Mouse (Mus musculus): ENCODE results near the gene Aym1. TPM values are rescaled to one million over a fixed set of nuclear protein-coding genes. Genes with fewer than 3 reads are reported as not detected.

Aym1 gene
- polyA plus RNA-seq, 1 experiment from 2014 or later, result not detected

DNA sequence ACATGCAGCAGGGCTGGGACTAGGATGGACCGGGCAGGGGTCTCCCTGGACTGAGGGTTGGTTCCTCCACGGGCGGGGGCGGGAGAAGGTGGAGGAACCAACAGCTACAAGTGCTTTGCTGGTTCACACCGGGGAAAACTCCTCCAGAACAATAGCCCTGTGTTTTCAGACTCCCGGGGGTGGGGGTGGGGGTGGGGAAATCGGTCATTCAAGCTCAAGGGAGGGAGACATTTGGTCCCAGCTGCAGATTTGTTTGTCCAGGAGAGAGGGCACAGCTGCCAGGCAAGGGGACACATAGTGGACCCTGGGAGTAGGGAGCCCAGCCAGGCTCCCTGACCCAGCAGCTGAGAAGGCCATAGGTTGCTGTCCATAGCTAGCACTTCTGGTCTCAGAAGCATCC, 7.9 kb upstream of the Aym1 start:
- Histone ChIP-seq H3K4me1 (ENCODE audit: insufficient read depth) (no peaks in the 10 kb centered on the region), H3K4me2 (ENCODE audit: low read depth, low read length) (no peak overlapping the region), H3K27ac (ENCODE audit: low read depth) (no peak overlapping the region), H3K4me3 (ENCODE audit: low read depth, low read length) (no peak overlapping the region), H3K9me3 (ENCODE audit: low read length) (no peaks in the 10 kb centered on the region), H3K36me3 (replicated peaks; ENCODE audit: insufficient read depth, low read length) (no peaks in the 10 kb centered on the region), H3K9ac (replicated peaks) (no peak overlapping the region), H3K27me3 (ENCODE audit: insufficient read depth, low read length) (peaks cover 44% of the 10 kb centered on the region)
- DNase-seq, result no peak
- TF ChIP-seq EP300 (IDR thresholded peaks at IDR 0.05; ENCODE audit: low read depth), result no peak
- TF ChIP-seq CTCF (IDR thresholded peaks at IDR 0.05; ENCODE audit: low read depth), result no peak
- no peak for ATAC-seq
- 10% methylated on average over 7 of the region's 7 CpGs for WGBS (ENCODE audit: insufficient replicate concordance)

DNA sequence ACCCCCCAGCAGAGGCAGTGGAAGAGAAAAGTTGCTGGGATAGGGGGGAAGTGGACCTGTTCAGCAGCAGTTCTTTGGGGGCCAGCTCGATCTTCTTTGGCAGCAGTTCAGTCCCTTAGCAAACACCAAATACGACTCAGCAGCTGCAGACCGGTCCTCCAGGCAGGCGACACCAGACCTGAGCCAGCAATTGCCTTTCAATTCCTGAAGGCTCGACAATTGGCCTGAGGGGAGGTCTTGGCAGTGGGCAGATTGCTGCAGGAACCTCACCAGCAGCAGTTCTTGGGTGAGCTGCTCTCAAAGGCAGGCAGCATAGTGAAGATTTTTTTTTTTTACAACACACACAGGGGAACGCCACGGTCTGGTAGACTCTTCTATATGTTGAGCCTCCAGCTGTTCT, 7.3 kb upstream of the Aym1 start:
- no peaks in the 10 kb centered on the region for H3K4me1 ChIP-seq (ENCODE audit: insufficient read depth)
- no peaks in the 10 kb centered on the region for H3K9me3 ChIP-seq (ENCODE audit: low read length)
- DNase-seq, result no peak
- no peak overlapping the region for H3K4me3 ChIP-seq (ENCODE audit: low read depth, low read length)
- WGBS (ENCODE audit: insufficient replicate concordance), result 24% methylated on average over 7 of the region's 7 CpGs
- peaks cover 38% of the 10 kb centered on the region for H3K27me3 ChIP-seq (ENCODE audit: insufficient read depth, low read length)
- H3K36me3 ChIP-seq (replicated peaks; ENCODE audit: insufficient read depth, low read length), result no peaks in the 10 kb centered on the region
- TF ChIP-seq EP300 (IDR thresholded peaks at IDR 0.05; ENCODE audit: low read depth) (no peak), CTCF (IDR thresholded peaks at IDR 0.05; ENCODE audit: low read depth) (no peak)
- H3K4me2 ChIP-seq (ENCODE audit: low read depth, low read length), result no peak overlapping the region
- ATAC-seq, result no peak
- no peak overlapping the region for H3K27ac ChIP-seq (ENCODE audit: low read depth)
- H3K9ac ChIP-seq (replicated peaks), result no peak overlapping the region

DNA sequence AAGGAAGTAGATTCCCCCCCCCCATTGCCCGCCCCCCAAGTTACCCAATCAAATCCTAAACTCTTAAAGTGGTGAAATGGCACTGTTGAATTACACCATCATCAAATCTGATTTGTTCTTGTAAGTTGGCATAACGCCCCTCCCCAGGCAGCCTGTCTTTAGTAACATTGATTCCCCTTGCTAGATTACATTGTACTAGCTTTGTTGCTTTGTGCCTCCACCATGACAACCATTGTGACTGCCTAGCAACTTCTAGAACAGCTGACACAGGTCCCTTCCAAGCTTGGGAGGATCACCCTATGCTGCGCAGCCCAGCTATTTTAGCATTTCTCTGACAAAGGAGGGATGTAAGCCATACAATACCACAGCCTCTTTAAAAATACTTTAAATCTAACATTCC, 5.3 kb upstream of the Aym1 start:
- no peaks in the 10 kb centered on the region for H3K4me1 ChIP-seq (ENCODE audit: insufficient read depth)
- H3K36me3 ChIP-seq (replicated peaks; ENCODE audit: insufficient read depth, low read length), result no peaks in the 10 kb centered on the region
- DNase-seq, result no peak
- no peaks in the 10 kb centered on the region for H3K9me3 ChIP-seq (ENCODE audit: low read length)
- no peak overlapping the region for H3K4me2 ChIP-seq (ENCODE audit: low read depth, low read length)
- peaks cover 25% of the 10 kb centered on the region for H3K27me3 ChIP-seq (ENCODE audit: insufficient read depth, low read length)
- no peak for TF ChIP-seq EP300 (IDR thresholded peaks at IDR 0.05; ENCODE audit: low read depth)
- no peak for TF ChIP-seq CTCF (IDR thresholded peaks at IDR 0.05; ENCODE audit: low read depth)
- no peak for ATAC-seq
- no peak overlapping the region for H3K4me3 ChIP-seq (ENCODE audit: low read depth, low read length)
- H3K9ac ChIP-seq (replicated peaks), result no peak overlapping the region
- no peak overlapping the region for H3K27ac ChIP-seq (ENCODE audit: low read depth)
- 82% methylated on average over 3 of the region's 3 CpGs for WGBS (ENCODE audit: insufficient replicate concordance)

- Histone ChIP-seq H3K36me3 (replicated peaks; ENCODE audit: insufficient read depth, low read length) (no peaks in the 10 kb centered on the region), H3K9me3 (ENCODE audit: low read length) (no peaks in the 10 kb centered on the region), H3K4me2 (ENCODE audit: low read depth, low read length) (no peak overlapping the region), H3K27ac (ENCODE audit: low read depth) (no peak overlapping the region), H3K9ac (replicated peaks) (no peak overlapping the region), H3K4me3 (ENCODE audit: low read depth, low read length) (no peak overlapping the region), H3K4me1 (ENCODE audit: insufficient read depth) (no peaks in the 10 kb centered on the region), H3K27me3 (ENCODE audit: insufficient read depth, low read length) (peaks cover 22% of the 10 kb centered on the region)
- TF ChIP-seq CTCF (IDR thresholded peaks at IDR 0.05; ENCODE audit: low read depth), result no peak
- no peak for TF ChIP-seq EP300 (IDR thresholded peaks at IDR 0.05; ENCODE audit: low read depth)
- no peak for ATAC-seq
- 57% methylated on average over 6 of the region's 6 CpGs for WGBS (ENCODE audit: insufficient replicate concordance)
- DNase-seq, result no peak
Measured at GRCm38 (mm10) chr5:113352636-113353035, 4.5 kb upstream of the Aym1 start.

DNA sequence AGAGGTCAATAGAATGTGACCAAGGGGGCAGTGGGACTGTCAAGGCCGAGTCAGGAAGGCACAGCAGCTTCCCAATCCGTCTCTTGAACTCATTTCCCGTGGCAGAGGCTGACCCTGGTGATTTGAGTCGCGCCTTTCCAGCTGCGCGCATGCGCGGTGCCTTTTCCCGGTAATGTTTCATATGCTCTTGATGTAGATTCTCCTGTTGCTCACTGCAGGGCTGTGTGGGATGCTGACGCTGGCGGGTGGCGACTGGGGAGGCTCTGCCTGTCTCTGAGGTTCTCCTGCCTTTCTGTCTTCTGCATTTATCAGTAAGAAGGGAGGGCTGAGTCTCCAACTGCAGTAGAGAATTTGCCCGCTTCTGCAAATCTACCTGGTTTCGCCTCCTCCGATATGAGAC, 2.8 kb upstream of the Aym1 start:
- no peaks in the 10 kb centered on the region for H3K9me3 ChIP-seq (ENCODE audit: low read length)
- no peak overlapping the region for H3K9ac ChIP-seq (replicated peaks)
- no peak overlapping the region for H3K4me2 ChIP-seq (ENCODE audit: low read depth, low read length)
- H3K36me3 ChIP-seq (replicated peaks; ENCODE audit: insufficient read depth, low read length), result no peaks in the 10 kb centered on the region
- H3K27ac ChIP-seq (ENCODE audit: low read depth), result no peak overlapping the region
- TF ChIP-seq EP300 (IDR thresholded peaks at IDR 0.05; ENCODE audit: low read depth), result no peak
- no peak for TF ChIP-seq CTCF (IDR thresholded peaks at IDR 0.05; ENCODE audit: low read depth)
- ATAC-seq, result no peak
- 42% methylated on average over 16 of the region's 16 CpGs for WGBS (ENCODE audit: insufficient replicate concordance)
- no peak overlapping the region for H3K4me3 ChIP-seq (ENCODE audit: low read depth, low read length)
- no peaks in the 10 kb centered on the region for H3K4me1 ChIP-seq (ENCODE audit: insufficient read depth)
- H3K27me3 ChIP-seq (ENCODE audit: insufficient read depth, low read length), result peaks cover 10% of the 10 kb centered on the region; the same call in 1 of the 2 replicates
- DNase-seq, result no peak

DNA sequence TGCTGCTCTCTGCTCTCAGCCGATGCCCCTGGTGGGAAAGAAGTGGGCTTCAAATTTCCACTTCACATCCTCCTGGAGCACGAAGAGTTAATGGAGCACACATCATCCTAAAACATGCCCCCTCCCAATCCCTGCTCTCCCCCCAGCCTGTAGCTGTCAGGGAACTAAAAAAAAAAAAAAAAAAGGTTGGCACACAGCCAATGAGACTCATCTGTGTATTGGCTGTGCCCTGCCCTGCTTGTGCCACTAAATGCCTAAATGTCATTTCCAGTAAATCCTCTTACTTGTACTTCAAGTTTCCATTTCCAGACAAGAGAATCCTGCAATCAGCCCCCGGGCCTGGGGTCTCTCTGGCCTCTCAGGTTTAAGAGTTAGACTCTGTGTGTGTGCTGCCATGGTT, 562 bp downstream of the Aym1 start:
- 60% methylated on average over 3 of the region's 3 CpGs for WGBS (ENCODE audit: insufficient replicate concordance)

GRCm38 (mm10) chr5:113358833-113359232, 1.7 kb downstream of the Aym1 start:
- H3K4me2 ChIP-seq (ENCODE audit: low read depth, low read length), result no peak overlapping the region
- WGBS (ENCODE audit: insufficient replicate concordance), result 5% methylated on average over 11 of the region's 11 CpGs
- TF ChIP-seq CTCF (IDR thresholded peaks at IDR 0.05; ENCODE audit: low read depth) (no peak), EP300 (IDR thresholded peaks at IDR 0.05; ENCODE audit: low read depth) (no peak)
- H3K4me3 ChIP-seq (ENCODE audit: low read depth, low read length), result no peak overlapping the region
- no peak overlapping the region for H3K27ac ChIP-seq (ENCODE audit: low read depth)
- DNase-seq, result no peak
- H3K36me3 ChIP-seq (replicated peaks; ENCODE audit: insufficient read depth, low read length), result no peaks in the 10 kb centered on the region
- no peaks in the 10 kb centered on the region for H3K9me3 ChIP-seq (ENCODE audit: low read length)
- no peak overlapping the region for H3K9ac ChIP-seq (replicated peaks)
- no peak for ATAC-seq
- H3K27me3 ChIP-seq (ENCODE audit: insufficient read depth, low read length), result no peaks in the 10 kb centered on the region
- no peaks in the 10 kb centered on the region for H3K4me1 ChIP-seq (ENCODE audit: insufficient read depth)

More for the DNA sequence above, 562 bp downstream of the Aym1 start:
- ATAC-seq (no peak), DNase-seq (no peak)
- H3K4me1 ChIP-seq (ENCODE audit: insufficient read depth), result no peaks in the 10 kb centered on the region
- TF ChIP-seq CTCF (IDR thresholded peaks at IDR 0.05; ENCODE audit: low read depth) (no peak), EP300 (IDR thresholded peaks at IDR 0.05; ENCODE audit: low read depth) (no peak)
- peaks cover 7% of the 10 kb centered on the region; the same call in 1 of the 2 replicates for H3K27me3 ChIP-seq (ENCODE audit: insufficient read depth, low read length)
- H3K27ac ChIP-seq (ENCODE audit: low read depth), result no peak overlapping the region
- H3K36me3 ChIP-seq (replicated peaks; ENCODE audit: insufficient read depth, low read length), result no peaks in the 10 kb centered on the region
- no peak overlapping the region for H3K9ac ChIP-seq (replicated peaks)
- H3K4me2 ChIP-seq (ENCODE audit: low read depth, low read length), result no peak overlapping the region
- no peak overlapping the region for H3K4me3 ChIP-seq (ENCODE audit: low read depth, low read length)
- no peaks in the 10 kb centered on the region for H3K9me3 ChIP-seq (ENCODE audit: low read length)

Data from liver, postnatal 0 days (tissue).